Mouse (Mus musculus): ENCODE data around the gene Btbd8.

The Btbd8 gene

GRCm38 (mm10) chr5:107437464-107438281, at the start of gene Btbd8:
TSS of gene Btbd8 (plus strand) at chr5:107437997.
- peak; percentile 98 for DNase-seq (ENCODE audit: low read depth, low spot score)

GRCm38 (mm10) chr5:107389373-107389772, 48.4 kb upstream of the Btbd8 start:
- DNase-seq (ENCODE audit: low read depth, low spot score), result no peak

GRCm38 (mm10) chr5:107394437-107394836, 43.4 kb upstream of the Btbd8 start:
- DNase-seq (ENCODE audit: low read depth, low spot score), result no peak

GRCm38 (mm10) chr5:107402436-107402835, 35.4 kb upstream of the Btbd8 start, which contains the start of gene Ephx4:
TSS of gene Ephx4 (plus strand) at chr5:107402736.
- DNase-seq (ENCODE audit: low read depth, low spot score), result no peak

- peak; percentile 64 for DNase-seq (ENCODE audit: low read depth, low spot score)
Observed at GRCm38 (mm10) chr5:107403011-107403946, 34.5 kb upstream of the Btbd8 start.

GRCm38 (mm10) chr5:107403947-107404684, 33.7 kb upstream of the Btbd8 start:
- peak; percentile 96 for DNase-seq (ENCODE audit: low read depth, low spot score)

- DNase-seq (ENCODE audit: low read depth, low spot score), result peak; percentile 91
Observed at GRCm38 (mm10) chr5:107405361-107405760, 32.4 kb upstream of the Btbd8 start.

GRCm38 (mm10) chr5:107410305-107410704, 27.5 kb upstream of the Btbd8 start:
- DNase-seq (ENCODE audit: low read depth, low spot score), result no peak

GRCm38 (mm10) chr5:107411326-107411725, 26.5 kb upstream of the Btbd8 start:
- peak; percentile 88 for DNase-seq (ENCODE audit: low read depth, low spot score)

- no peak for DNase-seq (ENCODE audit: low read depth, low spot score)
Observed at GRCm38 (mm10) chr5:107412285-107412684, 25.5 kb upstream of the Btbd8 start.

- peak; percentile 76 for DNase-seq (ENCODE audit: low read depth, low spot score)
Observed at GRCm38 (mm10) chr5:107415098-107415497, 22.7 kb upstream of the Btbd8 start.

- no peak for DNase-seq (ENCODE audit: low read depth, low spot score)
Observed at GRCm38 (mm10) chr5:107421676-107422075, 16.1 kb upstream of the Btbd8 start.

GRCm38 (mm10) chr5:107431249-107431648, 6.5 kb upstream of the Btbd8 start, which contains the start of gene Lpcat2b:
TSS of gene Lpcat2b (plus strand) at chr5:107431549.
- DNase-seq (ENCODE audit: low read depth, low spot score), result no peak

- peak; percentile 80 for DNase-seq (ENCODE audit: low read depth, low spot score)
Observed at GRCm38 (mm10) chr5:107434001-107434400, 3.8 kb upstream of the Btbd8 start.

GRCm38 (mm10) chr5:107436185-107436584, 1.6 kb upstream of the Btbd8 start:
- DNase-seq (ENCODE audit: low read depth, low spot score), result no peak

- DNase-seq (ENCODE audit: low read depth, low spot score), result no peak
Observed at GRCm38 (mm10) chr5:107436587-107437209, 1.1 kb upstream of the Btbd8 start.

- DNase-seq (ENCODE audit: low read depth, low spot score), result no peak
Observed at GRCm38 (mm10) chr5:107438353-107438752, 556 bp downstream of the Btbd8 start.

- DNase-seq (ENCODE audit: low read depth, low spot score), result peak; percentile 67
Observed at GRCm38 (mm10) chr5:107441881-107442280, 4.1 kb downstream of the Btbd8 start.

- no peak for DNase-seq (ENCODE audit: low read depth, low spot score)
Observed at GRCm38 (mm10) chr5:107444251-107444650, 6.5 kb downstream of the Btbd8 start.

GRCm38 (mm10) chr5:107447977-107448376, 10.2 kb downstream of the Btbd8 start:
- DNase-seq (ENCODE audit: low read depth, low spot score), result no peak

GRCm38 (mm10) chr5:107448784-107449183, 11.0 kb downstream of the Btbd8 start:
- peak; percentile 85 for DNase-seq (ENCODE audit: low read depth, low spot score)
